Mouse (Mus musculus) T-cell, adult 2 months (primary cell): Measurements from ENCODE around the gene Mapk13.
A peak's percentile ranks its signal among the peaks of the same experiment; 100 is the strongest.
"Not testable (repeated sequence)": the region's sequence is repeated elsewhere in the genome, so short reads cannot be mapped to it uniquely, and the experiment has no call there.

Experiments used
- DNase-seq: peaks from one replicate; pipeline ENCODE4 v3.0.0; 2022; ENCODE audit warnings: low spot score

Mapk13 gene

DNA sequence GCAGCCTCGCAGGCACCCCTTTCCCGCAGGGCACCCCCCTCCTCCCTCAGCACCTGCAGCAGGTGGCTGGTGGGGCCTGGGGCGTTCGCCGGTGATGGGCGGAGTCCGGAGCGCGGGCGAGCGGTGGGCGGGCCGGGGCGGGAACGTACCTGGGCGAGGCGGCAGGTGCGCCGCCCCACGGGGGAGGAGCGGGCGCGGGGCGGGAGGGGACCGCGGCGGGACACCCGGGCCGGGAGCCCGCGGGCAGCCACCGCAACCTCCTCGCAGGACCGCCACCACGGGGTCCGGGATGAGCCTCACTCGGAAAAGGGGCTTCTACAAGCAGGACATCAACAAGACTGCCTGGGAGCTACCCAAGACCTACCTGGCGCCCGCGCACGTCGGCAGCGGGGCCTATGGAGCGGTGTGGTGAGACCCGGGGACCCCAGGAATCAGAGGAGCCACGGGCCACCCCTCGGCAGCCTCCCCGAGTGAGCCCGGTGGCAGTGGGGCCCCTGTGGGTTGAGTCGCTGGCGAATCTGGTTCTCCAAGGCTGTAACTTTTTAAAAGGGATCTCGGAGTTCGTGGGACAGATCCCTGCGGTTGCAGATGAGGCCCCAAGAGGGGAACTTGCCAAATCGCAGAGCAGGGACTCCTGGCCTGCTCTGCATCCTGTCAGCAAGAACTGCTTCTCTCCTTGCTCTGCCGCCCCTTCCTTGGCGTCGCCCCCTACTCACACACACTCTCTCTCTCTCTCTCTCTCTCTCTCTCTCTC, at the start of gene Mapk13:
TSS of gene Mapk13 (plus strand) at position 177 of the 754 bp plus-strand sequence.
- peak; percentile 20 for DNase-seq

DNA sequence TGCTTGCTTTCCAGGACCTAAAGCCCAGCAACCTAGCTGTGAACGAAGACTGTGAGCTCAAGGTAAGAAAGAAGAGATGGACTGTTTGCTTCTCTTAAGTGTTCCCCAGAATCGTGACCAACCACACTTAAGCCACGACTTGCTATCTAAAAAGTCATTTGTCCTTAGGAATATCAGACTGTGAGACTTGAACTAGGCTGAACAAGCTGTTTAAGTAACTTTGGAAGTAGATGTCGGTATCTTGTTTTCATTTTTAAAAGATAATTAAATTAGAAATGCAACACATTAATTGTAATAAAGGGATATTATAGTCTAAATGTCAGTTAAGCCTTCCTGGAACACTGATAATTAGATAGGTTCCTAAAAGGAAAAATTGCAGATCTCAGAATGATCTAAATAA, 43.3 kb upstream of the Mapk13 start, which contains the start of gene AC170998.1:
TSS of gene AC170998.1 (plus strand) at position 301 of the 400 bp plus-strand sequence.
- DNase-seq: no peak

GRCm38 (mm10) chr17:28727511-28727910, 41.6 kb upstream of the Mapk13 start:
- DNase-seq: not testable (repeated sequence)

DNA sequence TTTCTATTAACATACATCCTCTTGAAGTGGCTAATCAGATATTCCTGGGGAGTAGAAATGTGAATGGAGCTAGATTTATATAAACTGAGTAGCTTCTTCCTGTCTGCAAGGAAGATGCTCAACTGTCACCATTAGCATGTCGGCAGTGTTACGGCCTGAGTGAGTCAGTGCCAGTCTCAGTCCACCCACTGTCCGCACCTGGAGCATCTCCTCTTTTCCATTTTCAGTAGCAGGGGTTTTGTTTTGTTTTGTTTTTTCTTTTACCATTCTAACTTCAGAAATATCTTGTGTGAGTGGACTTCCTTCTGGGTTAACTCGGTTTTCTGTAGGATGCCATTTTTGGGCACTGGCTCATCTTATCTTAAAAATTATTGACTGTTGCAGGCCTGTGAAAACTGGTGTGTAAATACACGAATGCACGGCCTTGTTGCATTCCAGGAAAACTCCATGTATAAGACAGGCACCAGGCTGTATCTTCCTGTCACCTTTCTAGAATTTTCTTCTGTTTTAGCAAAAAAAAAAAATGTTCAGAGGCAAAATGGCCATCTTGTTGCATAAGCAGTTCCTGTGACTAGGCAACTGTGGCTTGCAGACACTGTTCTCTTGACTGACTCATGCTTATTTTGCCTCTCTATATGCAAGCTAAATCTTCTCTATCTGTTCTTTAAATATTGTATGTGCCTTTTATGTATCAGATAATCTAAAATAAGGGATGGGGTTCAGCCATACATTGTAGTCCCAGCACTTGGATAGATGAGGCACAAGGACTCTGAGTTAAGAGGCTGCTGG, 33.6 kb upstream of the Mapk13 start:
- DNase-seq: no peak

DNA sequence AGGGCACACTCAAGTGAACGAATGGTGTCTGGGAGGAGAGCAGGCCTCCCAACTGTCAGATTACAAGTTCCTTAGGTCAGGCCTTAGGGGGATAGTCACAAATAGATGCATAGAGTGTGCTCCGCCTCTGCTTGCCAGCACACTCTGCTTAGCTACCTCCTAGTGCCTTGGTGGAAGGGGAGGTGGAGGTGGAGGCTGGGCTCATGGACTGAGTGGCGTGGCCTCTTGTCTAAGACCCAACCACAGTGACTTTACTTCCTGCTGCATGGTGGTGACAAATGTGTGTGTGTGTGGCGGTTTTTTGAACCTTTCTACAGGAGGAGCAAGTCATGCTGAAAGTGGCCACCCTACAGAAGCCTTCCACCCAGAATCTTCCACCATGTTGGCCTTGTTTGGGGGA, 32.6 kb upstream of the Mapk13 start:
- peak; percentile 18 for DNase-seq

- no peak for DNase-seq
Measured at GRCm38 (mm10) chr17:28737973-28738372, 31.1 kb upstream of the Mapk13 start.

- DNase-seq: no peak
Measured at GRCm38 (mm10) chr17:28739244-28739643, 29.9 kb upstream of the Mapk13 start.

DNA sequence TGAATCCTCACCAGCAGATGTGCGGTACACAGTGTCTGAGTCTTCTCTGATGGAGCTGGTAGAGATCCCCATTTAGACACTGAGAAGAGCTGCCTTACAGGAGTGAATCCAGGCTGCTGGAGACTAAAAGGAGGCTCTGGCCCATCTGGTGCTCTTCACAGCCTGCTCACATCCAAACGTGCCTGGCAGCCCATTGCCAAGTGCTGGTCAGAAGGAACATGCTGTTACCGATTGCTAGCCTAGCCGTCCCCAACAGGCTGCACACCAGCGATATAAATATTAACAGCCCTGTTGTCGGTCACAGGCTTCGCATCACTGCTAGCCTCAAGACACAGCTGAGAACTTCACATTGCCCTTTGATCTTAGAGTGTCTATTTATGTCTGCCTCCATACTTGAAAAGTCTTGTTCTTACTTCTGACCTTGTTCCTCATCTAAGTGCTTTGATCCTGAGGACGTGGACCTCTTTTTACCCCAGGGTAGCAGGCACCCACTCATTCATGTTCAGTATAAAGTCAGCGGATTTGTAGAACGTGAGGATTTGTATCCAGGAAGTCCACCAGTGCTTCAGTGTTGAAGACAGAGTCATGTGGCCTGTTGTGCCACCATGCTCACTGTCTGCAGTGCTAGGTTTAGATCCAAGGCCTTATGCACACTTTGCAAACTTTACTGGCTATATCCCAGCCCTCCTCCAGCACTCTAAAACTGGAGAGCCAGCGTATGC, 25.8 kb upstream of the Mapk13 start:
- no peak for DNase-seq

GRCm38 (mm10) chr17:28743916-28744315, 25.2 kb upstream of the Mapk13 start:
- DNase-seq: no peak

DNA sequence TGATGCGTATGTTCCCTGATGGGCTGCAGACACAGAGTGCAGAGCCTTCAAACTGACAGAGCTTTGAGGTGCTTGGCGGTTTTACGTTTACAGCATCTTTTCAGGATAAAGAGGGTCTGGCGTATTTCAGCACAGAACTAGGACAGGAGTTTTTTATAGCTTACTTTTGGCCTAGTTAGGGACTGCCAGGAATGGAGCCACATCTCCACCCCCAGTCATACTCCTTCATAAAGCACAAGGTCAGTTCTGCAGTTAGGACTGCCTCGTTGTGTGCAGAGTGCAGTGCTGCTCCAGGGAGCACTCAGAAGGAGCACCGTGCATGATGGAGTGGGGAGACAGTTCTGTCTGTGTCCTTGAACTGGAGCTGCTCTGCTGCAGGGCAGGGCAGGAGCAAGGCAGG, 23.3 kb upstream of the Mapk13 start:
- DNase-seq: no peak

DNA sequence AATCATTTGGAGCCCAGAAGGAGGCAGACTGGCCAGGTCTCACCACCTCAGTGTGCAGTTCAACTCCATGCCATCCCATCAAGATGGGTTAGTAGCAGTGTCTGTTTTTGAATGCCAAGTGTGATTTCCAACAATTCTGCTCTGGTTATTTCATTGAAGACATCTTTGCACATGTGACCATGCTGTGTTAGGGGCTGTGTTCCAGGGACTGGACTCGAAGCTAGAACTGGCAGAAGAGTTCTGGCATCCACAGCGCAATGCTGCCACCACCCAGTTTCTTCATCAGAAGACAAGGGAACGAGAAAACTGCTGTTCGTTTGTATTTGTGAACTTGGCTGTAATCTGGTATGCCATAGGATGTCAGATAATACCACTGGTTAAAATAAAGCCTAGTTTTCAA, 21.1 kb upstream of the Mapk13 start:
- no peak for DNase-seq

DNA sequence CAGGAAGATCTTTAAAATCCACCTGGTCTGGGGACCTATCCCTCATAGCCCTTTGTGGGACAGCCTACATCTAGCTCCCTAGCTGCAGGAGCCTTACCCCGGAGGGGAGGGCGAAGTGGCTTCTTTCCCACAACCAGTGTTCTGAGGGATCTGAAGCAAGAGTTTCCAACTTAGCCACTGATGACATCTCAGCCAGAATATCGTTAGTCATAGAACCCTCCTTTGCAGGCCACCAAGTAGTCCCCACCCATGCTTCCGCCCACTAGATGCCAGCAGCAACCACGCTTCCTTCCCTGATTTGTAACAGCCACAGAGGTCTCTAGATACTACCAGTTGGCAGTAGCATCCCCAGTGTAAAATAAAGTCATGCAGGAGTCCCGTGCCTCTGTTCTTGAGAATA, 18.5 kb upstream of the Mapk13 start:
- DNase-seq: peak; percentile 20

- DNase-seq: no peak
Measured at GRCm38 (mm10) chr17:28756447-28756846, 12.7 kb upstream of the Mapk13 start.

DNA sequence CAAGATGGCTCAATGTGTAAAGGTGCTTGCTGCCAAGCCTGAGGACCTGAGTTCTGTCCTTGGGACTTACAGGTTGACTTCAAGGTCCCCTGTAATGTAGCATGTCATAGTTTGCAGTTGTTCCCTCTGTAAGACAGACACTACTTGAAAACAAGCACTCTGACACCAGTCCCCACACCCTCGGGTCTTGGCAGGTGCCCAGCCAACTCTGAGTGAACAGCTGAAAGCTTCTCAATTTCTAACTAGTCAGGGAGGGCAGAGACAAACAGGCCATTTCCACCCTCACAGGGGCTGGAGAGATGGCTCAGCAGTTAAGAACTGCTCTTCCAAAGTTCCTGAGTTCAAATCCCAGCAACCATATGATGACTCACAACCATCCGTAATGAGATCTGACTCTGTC, 11.6 kb upstream of the Mapk13 start:
- no peak for DNase-seq

GRCm38 (mm10) chr17:28760736-28761312, 8.3 kb upstream of the Mapk13 start:
- DNase-seq: no peak

GRCm38 (mm10) chr17:28761871-28762270, 7.2 kb upstream of the Mapk13 start:
- DNase-seq: peak; percentile 69

- no peak for DNase-seq
Measured at GRCm38 (mm10) chr17:28766203-28766602, 2.9 kb upstream of the Mapk13 start.

- DNase-seq: no peak
Measured at GRCm38 (mm10) chr17:28766781-28767515, 2.1 kb upstream of the Mapk13 start.

DNA sequence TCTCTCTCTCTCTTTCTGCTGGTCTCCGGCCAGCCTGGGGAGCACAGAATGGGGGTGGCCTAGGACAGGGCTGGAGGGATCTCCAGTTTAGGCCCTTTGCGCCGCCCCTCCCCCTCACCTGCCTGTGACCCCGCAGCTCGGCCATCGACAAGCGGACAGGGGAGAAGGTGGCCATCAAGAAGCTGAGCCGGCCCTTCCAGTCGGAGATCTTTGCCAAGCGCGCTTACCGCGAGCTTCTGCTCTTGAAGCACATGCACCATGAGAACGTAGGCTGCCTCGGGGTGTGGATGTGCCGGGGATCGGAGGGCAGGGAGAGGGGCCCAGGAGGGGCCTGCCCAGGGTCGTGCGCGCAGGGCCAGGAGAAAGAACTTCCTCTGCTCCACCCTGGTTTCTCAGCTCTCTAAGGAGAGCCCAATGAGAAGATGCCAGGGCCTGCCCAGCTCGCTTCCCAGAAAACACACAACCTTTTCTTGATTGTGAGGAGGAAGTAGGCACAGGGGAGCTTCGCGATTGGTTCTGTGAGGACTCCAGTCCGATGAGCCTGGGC, 851 bp downstream of the Mapk13 start:
- DNase-seq: peak; percentile 6

GRCm38 (mm10) chr17:28771289-28771688, 2.2 kb downstream of the Mapk13 start:
- DNase-seq: no peak

GRCm38 (mm10) chr17:28774303-28774702, 5.2 kb downstream of the Mapk13 start:
- not testable (repeated sequence) for DNase-seq
